Mouse (Mus musculus): ENCODE measurements at regions not wholly inside any gene's neighbourhood (a gene's known extent, or its start where the extent isn't known, plus 50 kb on each side); places are given as distances from the start of the nearest gene placed in this dataset.

DNA sequence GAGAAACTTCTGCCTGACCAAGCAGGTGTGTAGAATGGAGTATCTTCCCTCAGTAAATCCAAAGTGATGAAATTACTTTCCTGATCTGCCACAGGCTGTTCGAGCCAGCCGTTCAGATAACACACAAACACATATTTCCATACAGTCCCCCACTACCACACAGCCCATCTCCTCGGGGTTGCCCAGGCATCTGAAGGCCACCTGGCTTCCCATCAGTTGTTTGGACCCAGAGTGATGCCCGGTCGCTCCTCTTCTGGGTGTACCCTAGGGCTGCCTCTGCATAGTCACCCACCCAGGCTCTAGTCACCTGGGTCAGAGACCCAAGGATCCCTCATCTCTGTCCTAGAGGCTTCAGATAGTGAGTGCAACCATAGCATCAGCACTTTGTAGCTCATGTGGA lies 107.9 kb downstream of the CK137956 start:
- intact Hi-C loops (cut with DNase I): no loop called here
- no peak for DNase-seq (ENCODE audit: low spot score in 2 of 2)

DNA sequence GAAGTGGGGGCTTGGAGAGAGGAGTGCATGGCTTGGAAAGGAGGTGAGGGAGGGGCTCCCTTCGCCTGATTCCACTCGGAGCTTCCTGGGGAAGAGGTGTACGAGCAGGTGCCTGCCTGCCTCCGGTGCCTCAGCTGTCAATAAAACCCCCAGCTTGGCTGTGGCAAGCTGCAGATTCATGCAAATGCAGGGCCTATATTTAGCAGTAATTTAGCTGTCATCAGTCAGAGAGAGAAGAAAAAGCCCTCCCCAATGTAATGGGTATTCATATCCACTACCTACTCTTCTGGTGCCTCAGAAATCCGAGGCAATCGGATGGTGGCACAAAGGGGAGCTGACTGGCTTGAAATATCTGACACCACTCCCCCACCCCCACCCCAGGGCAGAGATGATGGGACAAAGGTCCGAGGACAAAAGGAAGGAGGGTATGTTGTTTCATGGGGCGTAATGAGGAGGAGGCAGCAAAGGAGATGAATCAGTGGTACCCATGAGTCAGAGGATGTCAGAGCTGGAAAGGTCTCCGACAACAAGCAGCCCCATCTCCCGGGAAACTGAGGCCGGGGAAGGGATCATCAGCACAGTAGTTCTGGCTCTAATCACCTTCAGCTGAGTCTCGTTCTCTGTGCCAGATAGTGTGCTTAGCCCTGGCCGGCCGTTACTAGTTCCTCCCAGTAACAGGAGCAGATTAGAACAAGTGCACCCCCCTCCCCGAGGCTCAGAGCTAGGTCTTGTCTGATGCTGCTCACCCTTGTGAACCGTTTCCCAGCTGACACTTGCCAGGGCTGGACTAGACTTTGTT lies 109.2 kb downstream of the CK137956 start:
- intact Hi-C loops (cut with DNase I): no loop called here
- DNase-seq (ENCODE audit: low spot score in 2 of 2): peak; percentile 39 to 79

DNA sequence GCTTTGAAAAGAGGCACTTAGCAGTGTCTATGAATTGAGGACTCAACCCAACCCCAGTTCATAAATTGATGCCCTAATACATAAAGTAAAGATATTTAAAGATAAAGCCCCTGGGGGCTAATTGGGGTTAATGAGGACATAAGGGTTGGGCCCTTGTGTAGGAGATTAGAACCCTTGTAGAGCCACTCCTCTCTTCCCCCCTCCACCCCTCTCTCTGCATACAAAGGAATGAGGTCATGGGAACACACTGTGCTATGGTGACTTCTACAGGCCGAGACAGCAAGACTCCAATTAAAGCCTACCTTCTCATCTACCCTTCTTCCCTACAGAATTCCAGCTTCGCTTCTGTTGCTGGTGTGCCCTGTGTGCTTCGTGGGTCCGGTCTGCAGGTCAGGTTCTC lies 110.5 kb downstream of the CK137956 start:
- DNase-seq (ENCODE audit: low spot score in 2 of 2): no peak
- intact Hi-C loops (cut with DNase I): no loop called here

DNA sequence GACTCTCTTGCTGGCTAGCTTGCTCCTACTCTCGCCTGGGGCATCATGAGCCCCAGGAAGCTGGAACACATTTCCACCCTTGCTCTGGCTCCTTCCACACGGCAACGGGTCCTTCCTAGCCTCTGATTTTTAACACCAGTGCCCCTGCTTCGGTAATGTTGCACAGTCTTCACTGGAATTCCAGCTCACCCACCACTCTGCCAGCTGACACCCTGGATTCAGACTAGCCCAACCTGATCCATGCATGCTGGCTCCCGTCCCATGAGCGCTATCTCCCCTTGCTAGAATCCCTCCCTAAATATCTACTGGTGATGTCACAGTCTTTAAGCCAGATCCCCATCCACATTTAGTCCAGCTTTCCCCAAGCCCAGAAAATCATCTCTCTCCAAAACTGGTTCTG lies 111.2 kb downstream of the CK137956 start:
- DNase-seq (ENCODE audit: low spot score in 2 of 2): peak in 1 of 2 experiments; percentile 69
- intact Hi-C loops (cut with DNase I): loop anchor here (10.0 kb wide), 2 partner anchors 265 to 585 kb away; no protein-coding TSS in a partner anchor

DNA sequence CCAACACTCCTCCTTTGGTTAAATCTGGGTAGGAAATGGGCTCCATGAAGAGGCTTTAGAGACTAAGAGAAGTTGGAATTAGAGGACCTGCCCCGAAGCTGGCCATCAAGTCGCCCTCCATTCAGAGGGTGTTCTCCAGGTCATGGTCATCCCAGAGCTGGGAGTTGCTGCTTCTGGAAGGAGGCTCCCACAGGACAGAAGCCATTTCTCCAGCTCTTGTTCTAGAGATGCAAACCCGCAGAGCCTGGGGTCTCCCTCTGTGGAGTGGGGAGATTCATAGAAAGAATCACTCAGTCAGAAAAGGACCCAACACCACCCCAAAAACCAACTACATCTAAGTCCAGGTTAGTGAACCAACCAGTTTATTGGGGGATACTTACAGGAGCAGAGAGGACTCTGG lies 112.2 kb downstream of the CK137956 start:
- intact Hi-C loops (cut with DNase I): loop anchor here (10.0 kb wide), 2 partner anchors 266 to 586 kb away; no protein-coding TSS in a partner anchor
- no peak for DNase-seq (ENCODE audit: low spot score in 2 of 2)

DNA sequence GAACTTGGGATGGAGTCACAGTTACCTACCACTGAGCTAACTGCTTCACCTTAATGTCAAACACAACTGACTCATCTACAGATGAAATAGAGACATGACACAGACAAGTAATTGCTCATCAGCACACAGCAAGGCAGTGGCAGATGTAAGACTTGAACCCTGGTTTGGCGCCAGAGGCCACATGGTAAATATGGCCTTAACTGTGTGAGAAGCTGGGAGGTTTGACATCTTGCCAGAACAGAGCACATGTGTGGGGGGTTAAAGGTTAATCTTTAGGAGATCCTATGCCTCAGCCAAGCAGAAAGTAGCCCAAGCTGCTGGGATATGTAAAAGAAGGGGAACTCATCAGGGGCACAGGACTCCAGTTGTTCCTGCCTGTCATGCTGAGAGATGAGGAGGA lies 114.9 kb downstream of the CK137956 start:
- intact Hi-C loops (cut with DNase I): loop anchor here (10.0 kb wide), 2 partner anchors 269 to 589 kb away; no protein-coding TSS in a partner anchor
- no peak for DNase-seq (ENCODE audit: low spot score in 2 of 2)

DNA sequence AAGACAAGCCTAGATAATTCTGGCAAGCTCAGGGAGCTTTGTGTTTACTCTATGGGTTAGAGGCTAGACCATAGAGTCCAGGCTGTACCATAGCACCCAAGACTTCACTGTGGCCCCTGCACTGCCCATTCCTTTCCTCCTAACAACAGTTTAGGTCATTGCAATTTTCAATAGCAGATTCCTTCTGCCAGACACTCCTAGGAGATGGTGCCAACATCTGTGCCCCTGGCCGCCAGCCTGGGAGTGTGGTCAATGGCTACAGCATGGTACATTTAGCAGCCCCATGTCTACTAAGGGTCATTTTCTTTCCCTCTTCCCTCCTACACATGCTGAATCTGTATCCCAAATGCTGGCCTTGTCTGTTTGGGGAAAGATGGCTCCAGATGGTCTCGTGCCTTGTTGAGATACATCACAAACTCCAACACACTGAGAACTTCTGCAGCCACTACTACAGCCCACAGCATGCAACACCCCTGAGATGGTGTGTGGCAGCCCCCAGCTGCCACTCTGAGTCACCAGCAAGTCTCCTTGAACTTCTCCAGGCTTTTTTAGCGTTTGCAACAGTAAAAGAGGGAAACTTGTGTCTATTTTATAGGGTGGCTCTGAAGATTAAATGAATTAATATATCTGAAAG lies 115.9 kb downstream of the CK137956 start:
- peak in 1 of 2 experiments; percentile 75 for DNase-seq (ENCODE audit: low spot score in 2 of 2)

DNA sequence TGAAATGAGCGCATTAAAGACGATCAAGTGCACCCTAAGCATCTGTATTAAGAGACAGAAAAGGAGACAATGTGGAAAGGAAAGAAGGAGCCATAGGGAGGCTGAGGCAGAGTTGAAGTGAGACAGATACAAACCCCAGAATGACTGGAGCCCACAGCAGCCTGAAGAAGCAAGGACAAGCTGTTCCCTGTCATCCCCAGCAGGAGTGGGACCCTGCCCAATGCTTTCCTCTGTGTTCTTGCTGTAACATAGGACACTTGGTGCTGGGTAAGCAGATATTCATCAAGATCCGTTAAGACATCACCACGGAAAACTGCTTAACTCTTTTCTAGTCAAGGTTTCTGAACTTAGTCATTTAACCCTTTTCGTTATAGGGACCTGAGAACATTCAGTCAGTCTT lies 121.4 kb downstream of the CK137956 start:
- no peak for DNase-seq (ENCODE audit: low spot score in 2 of 2)
- intact Hi-C loops (cut with DNase I): no loop called here

More for the DNA sequence above, 115.9 kb downstream of the CK137956 start:
- intact Hi-C loops (cut with DNase I): loop anchor here (10.0 kb wide), 2 partner anchors 270 to 590 kb away; no protein-coding TSS in a partner anchor

DNA sequence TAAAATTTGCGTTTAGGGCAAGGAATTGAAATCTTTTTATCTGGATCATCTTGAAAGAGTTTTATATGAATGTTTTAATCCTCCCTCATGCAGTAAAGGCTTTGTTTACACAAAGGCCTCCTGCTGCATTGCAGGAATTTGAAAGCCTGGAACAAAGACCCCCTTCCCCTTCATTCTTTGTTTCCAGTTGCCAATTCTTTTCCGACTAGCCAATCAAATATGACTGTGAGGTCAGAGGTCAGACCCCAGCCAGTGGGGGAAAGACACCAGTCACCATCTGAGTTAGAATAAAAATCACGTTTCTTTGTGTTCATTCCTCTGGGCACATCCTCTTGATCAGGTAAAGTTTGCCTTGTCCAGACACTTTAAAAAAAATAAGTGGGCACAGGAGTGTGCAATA lies 124.4 kb downstream of the CK137956 start:
- intact Hi-C loops (cut with DNase I): no loop called here
- DNase-seq (ENCODE audit: low spot score in 2 of 2): no peak

DNA sequence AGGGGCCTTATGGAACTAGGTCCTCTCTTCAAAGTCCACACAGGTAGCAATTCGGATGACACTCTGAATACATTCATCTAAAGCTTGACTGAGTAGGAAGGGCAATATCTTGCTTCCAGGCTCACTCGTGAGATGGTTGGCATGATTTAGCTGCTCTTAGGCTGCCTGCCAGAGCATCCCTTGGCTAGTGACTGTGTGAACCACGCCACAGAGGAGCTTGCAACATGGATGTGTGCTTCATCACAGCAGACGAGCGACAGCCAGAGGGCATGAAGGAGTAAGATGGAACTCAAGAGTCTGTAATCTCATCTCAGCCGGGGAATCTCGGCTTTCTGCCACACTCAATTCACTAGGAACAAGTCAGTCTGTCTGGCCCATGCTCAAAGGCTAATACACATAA lies 127.3 kb downstream of the CK137956 start:
- no peak for DNase-seq (ENCODE audit: low spot score in 2 of 2)
- intact Hi-C loops (cut with DNase I): no loop called here

DNA sequence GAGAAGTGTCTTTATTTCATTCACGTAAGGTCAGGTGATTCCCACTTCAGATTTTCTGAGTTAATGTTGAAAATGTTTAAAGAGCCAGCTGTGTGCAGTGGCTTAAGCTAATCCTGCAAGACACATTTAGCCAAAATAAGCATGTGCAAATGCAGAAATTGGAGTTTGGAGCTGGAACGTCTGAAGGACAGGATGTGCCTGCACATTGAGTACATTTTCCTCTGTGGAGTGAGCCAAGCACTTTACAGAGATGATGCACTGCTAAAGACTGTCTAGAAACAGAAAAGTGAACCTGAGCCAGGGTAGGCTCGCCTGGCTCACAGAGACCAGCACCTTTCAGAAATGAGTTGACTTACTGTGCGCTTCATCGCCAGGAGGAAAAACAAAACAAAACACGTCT lies 137.1 kb downstream of the CK137956 start:
- DNase-seq (ENCODE audit: low spot score in 2 of 2): peak; percentile 68 to 81
- intact Hi-C loops (cut with DNase I): no loop called here

DNA sequence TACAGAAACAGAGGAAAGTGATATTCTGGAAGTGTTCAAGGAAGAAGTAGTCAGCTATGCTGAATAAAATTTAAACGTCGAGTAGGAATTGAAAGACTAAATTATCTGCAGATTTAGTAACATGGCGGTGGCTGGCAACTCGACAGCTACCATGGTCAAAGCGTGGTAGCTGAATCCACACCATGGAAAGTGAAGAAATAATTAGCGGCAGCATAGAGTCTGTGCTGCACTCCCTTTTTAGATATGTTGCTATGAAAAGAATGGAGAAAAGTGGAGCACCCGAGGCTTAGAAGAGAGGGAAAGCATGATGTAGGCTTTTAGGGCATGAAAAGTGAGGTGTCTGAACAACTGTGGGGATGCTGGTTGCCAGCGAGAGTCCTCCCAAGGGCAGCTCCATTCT lies 143.8 kb downstream of the CK137956 start:
- intact Hi-C loops (cut with DNase I): loop anchor here (2.0 to 10.0 kb wide), 3 partner anchors 118 to 408 kb away; partner anchors contain the start of gene Csmd2
- peak in 1 of 2 experiments; percentile 76 for DNase-seq (ENCODE audit: low spot score in 2 of 2)

DNA sequence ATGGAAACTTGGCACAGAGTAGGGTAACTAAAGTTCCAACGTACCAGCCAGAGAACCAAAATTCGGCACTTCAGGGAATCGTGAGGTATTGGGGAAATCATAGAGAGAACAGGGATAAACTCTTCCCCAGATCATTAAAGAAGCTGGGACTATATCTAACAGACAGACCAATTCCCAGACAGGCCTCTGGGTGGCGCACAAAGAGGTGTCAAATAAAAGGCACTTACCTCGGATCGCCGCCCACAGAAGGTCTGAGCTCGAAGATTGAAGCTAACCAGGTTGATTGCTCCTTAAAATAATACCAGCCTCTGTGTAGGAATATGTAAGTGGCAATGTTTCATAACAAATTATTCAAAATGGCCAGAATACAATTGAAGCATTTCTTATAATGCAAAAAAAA lies 151.2 kb downstream of the CK137956 start:
- DNase-seq (ENCODE audit: low spot score in 2 of 2): no peak
- intact Hi-C loops (cut with DNase I): no loop called here

DNA sequence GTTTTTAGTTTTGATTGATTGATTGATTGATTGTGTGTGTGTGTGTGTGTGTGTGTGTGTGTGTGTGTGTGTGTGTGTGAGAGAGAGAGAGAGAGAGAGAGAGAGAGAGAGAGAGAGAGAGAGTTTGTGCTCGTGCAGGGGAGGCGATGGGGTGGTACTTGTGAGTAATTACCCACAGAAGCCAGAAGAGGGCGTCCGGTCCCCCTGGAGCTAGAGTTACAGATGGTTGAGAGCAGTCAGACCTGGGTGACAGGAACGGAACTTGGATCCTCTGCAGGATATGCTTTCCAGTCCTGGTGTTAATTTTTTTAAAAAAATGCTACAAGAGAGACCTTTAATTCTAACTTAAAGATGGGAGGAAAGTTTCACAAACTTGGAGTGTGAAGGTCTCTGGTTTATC lies 151.7 kb downstream of the CK137956 start:
- no peak for DNase-seq (ENCODE audit: low spot score in 2 of 2)
- intact Hi-C loops (cut with DNase I): no loop called here

DNA sequence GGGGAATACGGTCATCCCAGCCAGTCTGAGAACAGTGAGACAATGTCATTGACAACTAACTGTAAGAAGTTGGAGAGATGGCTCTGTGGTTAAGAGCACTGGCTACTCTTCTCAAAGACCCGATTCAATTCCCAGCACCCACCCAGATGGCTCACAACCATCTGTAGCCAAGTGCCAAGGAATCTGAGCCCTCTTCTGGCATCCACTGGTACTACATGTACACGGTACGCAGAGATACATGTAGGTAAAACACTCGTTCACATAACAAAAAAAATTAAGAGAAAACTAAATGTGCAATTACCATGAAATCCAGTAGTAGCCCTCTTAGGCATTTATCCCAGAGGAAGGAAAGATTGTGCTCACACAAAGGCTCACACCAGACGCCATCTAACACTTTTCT lies 156.1 kb downstream of the CK137956 start:
- DNase-seq (ENCODE audit: low spot score in 2 of 2): no peak
- intact Hi-C loops (cut with DNase I): loop anchor here (5.0 kb wide), 2 partner anchors 102 to 272 kb away; no protein-coding TSS in a partner anchor

DNA sequence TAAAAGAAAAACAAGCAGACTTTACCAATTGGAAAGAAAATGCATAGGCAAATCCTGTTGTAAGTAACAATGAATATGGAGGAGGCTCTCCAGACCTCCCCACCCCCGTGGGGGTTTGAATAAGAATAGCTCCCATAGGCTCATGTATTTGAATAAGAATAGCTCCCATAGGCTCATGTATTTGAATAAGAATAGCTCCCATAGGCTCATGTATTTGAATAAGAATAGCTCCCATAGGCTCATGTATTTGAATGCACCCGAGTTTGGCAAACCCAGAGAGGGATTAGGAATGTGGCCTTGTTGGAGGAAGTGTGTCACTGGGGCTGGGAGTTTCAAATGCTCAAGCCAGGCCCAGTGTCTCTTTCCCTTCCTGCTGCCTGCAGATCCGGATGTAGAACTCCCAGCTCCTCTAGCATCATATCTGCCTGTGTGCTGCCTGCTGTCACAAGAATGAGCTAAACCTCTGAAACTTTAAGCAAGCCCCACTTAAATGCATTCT lies 158.7 kb downstream of the CK137956 start:
- intact Hi-C loops (cut with DNase I): loop anchor here (5.0 kb wide), 2 partner anchors 100 to 270 kb away; no protein-coding TSS in a partner anchor
- no peak for DNase-seq (ENCODE audit: low spot score in 2 of 2)

DNA sequence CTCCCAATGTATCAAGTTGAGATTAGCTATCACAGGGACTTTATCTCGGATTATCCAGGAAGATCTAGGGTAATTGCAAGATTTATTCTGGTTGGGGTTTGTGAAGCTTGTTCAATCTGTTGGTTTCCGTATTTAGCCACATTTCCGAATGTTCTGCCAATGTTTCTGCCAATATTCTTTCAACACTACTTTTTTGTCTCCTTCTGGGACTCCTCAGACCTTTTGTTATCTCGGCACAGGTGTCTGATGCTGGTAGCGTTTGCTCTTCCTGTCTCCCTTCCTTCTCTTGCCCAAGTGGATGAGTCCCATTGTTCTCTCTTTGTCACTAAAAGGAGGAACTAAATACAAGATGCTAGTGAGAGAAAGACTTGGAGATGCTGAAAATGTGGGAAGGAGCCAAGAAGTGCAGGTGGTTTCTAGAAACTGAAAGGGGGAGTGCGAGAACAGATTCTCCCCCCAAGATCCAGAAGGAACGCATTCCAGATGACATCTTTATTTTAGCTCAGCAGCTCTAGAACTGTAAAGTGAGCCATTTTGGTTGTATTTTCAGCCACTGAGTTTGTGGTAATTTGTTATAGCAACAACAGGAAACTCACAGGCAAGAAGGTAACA lies 159.7 kb downstream of the CK137956 start:
- intact Hi-C loops (cut with DNase I): loop anchor here (5.0 kb wide), 2 partner anchors 99 to 269 kb away; no protein-coding TSS in a partner anchor
- DNase-seq (ENCODE audit: low spot score in 2 of 2): peak; percentile 9 to 57

DNA sequence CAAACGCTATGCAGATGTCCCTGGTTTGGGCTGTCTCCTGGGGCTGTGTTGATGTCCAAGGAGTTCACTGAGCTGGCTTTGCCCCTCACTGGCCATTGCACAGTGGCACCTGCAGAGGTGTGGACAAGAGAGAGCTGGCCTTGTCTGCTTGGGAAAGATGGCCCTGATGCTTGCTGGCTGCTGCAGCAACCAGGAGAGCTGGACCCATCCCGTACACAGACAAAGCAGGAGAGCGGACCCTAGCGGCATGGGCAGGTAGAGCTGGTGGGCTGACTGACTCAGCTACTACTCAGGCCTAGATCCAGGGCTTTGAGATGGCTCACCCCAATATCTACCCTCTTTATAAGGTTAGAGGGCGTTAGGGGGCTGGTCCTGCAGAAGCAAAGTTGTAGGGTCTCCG lies 161.7 kb downstream of the CK137956 start:
- no peak for DNase-seq (ENCODE audit: low spot score in 2 of 2)
- intact Hi-C loops (cut with DNase I): no loop called here

DNA sequence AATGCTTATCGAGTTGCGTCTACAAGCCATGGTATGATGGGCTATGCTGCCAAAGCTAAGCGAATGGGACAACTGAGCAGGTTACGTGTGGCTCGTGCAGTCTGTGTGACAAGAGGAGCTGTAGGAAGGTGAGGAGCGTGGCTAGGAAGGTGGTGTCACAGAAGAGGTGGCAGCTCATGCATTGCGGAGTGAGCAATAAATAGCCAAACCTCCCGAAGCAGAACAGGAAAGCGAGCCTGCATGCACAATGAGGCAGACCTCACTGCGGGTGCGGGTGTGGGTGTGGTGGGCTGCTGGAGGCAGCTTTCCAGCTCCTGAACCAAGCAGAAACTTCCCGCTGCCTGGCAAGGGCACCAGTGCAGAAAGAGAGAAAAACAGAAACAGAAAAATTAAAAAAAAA lies 181.5 kb downstream of the CK137956 start:
- intact Hi-C loops (cut with DNase I): no loop called here
- DNase-seq (ENCODE audit: low spot score in 2 of 2): peak; percentile 8 to 79

DNA sequence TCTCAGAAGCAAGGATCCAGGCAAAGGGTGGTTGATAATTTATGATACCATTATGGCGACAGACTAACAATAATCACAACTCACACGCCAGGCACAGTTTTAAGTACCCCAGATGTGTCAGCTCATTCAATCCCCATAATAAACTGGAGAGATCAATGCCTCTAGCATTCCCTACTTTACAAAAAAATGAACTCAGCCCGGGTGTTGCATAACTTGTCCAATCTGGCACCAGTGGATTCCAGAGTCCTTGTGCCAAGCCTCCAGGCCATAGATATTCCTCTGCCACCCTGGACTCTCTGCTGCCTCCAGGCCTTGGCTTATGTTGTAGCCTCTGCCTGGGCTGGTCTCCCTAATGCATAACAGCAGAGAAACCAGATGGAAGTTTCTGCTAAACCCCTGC lies 185.0 kb downstream of the CK137956 start:
- intact Hi-C loops (cut with DNase I): no loop called here
- no peak for DNase-seq (ENCODE audit: low spot score in 2 of 2)
